Mouse (Mus musculus) liver, adult (tissue): ENCODE results near the gene Bcorl1.

Source experiments
- GATA4 ChIP-seq: IDR thresholded peaks from 2 replicates; pipeline ENCODE4 v1.6.1; 2014; ENCODE audit warnings: mild to moderate bottlenecking, low read length; ENCODE audit not compliant: insufficient replicate concordance

Gene Bcorl1

GRCm38 (mm10) chrX:48453736-48454494 lies 112.8 kb downstream of the Bcorl1 start:
- no peak for TF ChIP-seq GATA4

- no peak for TF ChIP-seq GATA4
Measured at GRCm38 (mm10) chrX:48454495-48454878, 113.3 kb downstream of the Bcorl1 start.

- no peak for TF ChIP-seq GATA4
Measured at GRCm38 (mm10) chrX:48455018-48455417, 113.9 kb downstream of the Bcorl1 start.

GRCm38 (mm10) chrX:48456956-48457355 lies 115.8 kb downstream of the Bcorl1 start:
- no peak for TF ChIP-seq GATA4
